Mouse (Mus musculus): ENCODE measurements at regions not wholly inside any gene's neighbourhood (a gene's known extent, or its start where the extent isn't known, plus 50 kb on each side); places are given as distances from the start of the nearest gene placed in this dataset.

DNA sequence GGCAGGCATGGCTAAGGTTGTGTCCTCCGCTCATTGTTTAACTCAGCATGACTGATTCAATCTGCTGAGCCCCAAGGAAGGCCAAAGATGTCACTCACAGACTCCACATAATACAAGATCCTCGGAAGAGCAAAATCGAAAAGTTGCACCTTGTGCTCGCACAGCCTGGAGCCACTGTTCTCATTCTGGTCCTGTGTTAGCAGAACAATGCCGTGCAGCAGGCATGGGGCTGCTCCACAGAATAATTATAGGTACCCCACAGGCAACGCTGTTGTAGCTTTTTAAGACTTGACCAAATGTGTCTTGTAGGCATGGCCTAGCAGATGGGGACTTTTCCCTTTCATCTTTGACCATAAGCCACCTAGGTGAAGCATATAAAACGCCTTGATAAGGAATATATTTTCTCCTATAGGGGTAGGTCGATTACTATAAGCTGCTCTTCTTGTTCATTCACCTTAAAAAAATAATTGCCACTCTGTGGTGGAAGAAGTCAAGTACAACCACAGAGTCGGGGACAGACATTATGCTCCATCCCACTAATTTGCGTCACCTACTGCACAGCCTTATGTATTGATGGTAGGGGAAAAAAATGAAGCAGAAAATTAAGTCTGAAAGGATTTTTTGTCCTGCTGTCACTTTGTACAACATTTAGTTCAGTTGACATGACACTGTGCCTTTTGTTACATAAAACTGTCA lies 529.8 kb upstream of the Itga1 start:
- DNase-seq (ENCODE audit: low spot score): no peak
- Histone ChIP-seq H3K27me3 (replicated peaks; ENCODE audit: insufficient read depth, low read length) (no peaks in the 10 kb centered on the region), H3K36me3 (ENCODE audit: insufficient read depth, low read length) (no peaks in the 10 kb centered on the region), H3K9me3 (ENCODE audit: low read length) (no peaks in the 10 kb centered on the region), H3K4me1 (ENCODE audit: insufficient read depth, low read depth, low read length) (no peaks in the 10 kb centered on the region), H3K4me2 (replicated peaks; ENCODE audit: low read depth, low read length) (no peak overlapping the region), H3K27ac (ENCODE audit: low read length) (no peak overlapping the region), H3K4me3 (ENCODE audit: low read depth, low read length) (no peak overlapping the region), H3K9ac (replicated peaks; ENCODE audit: low read depth) (no peak overlapping the region)
- 82% methylated on average over 10 of the region's 10 CpGs for WGBS
- no peak for ATAC-seq
- TF ChIP-seq CTCF (IDR thresholded peaks at IDR 0.05) (no peak), EP300 (IDR thresholded peaks at IDR 0.05) (no peak)

DNA sequence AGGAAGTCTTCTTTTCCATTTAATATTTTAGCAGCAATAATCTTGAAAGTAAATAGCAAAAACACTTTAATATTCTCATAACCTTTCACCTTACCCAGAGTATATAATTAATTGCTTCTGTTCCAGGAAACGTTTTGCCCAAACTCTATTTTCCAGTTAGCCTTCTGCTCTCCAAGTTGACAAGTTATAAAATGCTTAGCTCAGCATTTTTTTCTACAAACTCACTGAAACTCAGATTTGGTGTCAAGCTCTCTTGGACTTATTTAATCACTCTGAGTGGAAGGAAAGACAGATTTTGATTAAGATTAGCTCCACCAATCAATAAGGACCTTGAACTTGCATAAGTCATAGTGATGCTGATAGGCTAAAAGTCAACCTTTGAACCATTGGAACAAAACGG lies 528.8 kb upstream of the Itga1 start:
- ATAC-seq: no peak
- no peak for DNase-seq (ENCODE audit: low spot score)
- TF ChIP-seq CTCF (IDR thresholded peaks at IDR 0.05) (no peak), EP300 (IDR thresholded peaks at IDR 0.05) (no peak)
- no peak overlapping the region for H3K27ac ChIP-seq (ENCODE audit: low read length)
- H3K9me3 ChIP-seq (ENCODE audit: low read length): no peaks in the 10 kb centered on the region
- no peak overlapping the region for H3K4me2 ChIP-seq (replicated peaks; ENCODE audit: low read depth, low read length)
- no peaks in the 10 kb centered on the region for H3K27me3 ChIP-seq (replicated peaks; ENCODE audit: insufficient read depth, low read length)
- no peak overlapping the region for H3K4me3 ChIP-seq (ENCODE audit: low read depth, low read length)
- H3K4me1 ChIP-seq (ENCODE audit: insufficient read depth, low read depth, low read length): no peaks in the 10 kb centered on the region
- H3K9ac ChIP-seq (replicated peaks; ENCODE audit: low read depth): no peak overlapping the region
- WGBS: 65% methylated on average over 2 of the region's 2 CpGs
- no peaks in the 10 kb centered on the region for H3K36me3 ChIP-seq (ENCODE audit: insufficient read depth, low read length)

DNA sequence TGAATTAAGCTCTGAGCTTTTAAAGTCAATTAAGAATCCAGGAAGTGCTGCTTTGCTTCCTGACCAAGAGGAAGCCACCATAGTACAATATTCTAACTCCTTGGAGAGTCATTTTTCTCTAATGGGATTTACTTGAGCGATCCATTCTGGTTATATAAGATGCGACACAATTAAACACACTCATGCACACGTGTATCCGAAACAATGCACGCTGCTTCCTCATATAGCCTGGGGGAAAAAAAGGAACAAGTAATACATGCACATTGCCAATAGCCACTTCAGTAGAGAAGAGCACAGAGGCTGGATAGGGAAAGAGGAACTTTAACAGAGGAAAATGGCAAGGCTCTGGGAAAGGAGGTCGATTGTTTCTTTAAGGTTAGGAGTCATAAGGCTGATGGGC lies 511.4 kb upstream of the Itga1 start:
- no peak overlapping the region for H3K4me3 ChIP-seq (ENCODE audit: low read depth, low read length)
- TF ChIP-seq EP300 (IDR thresholded peaks at IDR 0.05) (no peak), CTCF (IDR thresholded peaks at IDR 0.05) (no peak)
- no peaks in the 10 kb centered on the region for H3K36me3 ChIP-seq (ENCODE audit: insufficient read depth, low read length)
- no peak for DNase-seq (ENCODE audit: low spot score)
- H3K9ac ChIP-seq (replicated peaks; ENCODE audit: low read depth): no peak overlapping the region
- no peaks in the 10 kb centered on the region for H3K4me1 ChIP-seq (ENCODE audit: insufficient read depth, low read depth, low read length)
- no peak overlapping the region for H3K4me2 ChIP-seq (replicated peaks; ENCODE audit: low read depth, low read length)
- no peak for ATAC-seq
- H3K27me3 ChIP-seq (replicated peaks; ENCODE audit: insufficient read depth, low read length): no peaks in the 10 kb centered on the region
- H3K9me3 ChIP-seq (ENCODE audit: low read length): no peaks in the 10 kb centered on the region
- H3K27ac ChIP-seq (ENCODE audit: low read length): no peak overlapping the region
- WGBS: 76% methylated on average over 6 of the region's 6 CpGs

DNA sequence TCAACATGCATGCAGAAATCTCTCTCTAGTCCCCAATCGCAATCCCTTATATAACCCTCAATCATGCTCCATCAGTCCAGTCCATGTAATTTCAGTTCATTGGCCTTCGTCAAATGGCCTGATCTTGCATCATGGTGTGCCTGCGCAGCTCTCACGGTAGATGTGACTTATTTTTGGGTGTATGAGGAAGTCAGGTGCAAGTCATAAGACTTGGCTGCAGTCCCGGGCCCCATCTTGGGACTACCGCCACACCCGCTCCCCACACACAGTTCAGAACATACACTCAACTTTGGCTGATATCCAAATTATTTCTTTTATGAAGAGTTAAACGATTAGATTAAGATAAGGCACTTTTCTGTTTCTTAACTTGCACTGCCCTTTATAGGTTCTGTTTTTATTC lies 504.7 kb upstream of the Itga1 start:
- Histone ChIP-seq H3K9me3 (ENCODE audit: low read length) (no peaks in the 10 kb centered on the region), H3K9ac (replicated peaks; ENCODE audit: low read depth) (no peak overlapping the region), H3K36me3 (ENCODE audit: insufficient read depth, low read length) (no peaks in the 10 kb centered on the region), H3K4me3 (ENCODE audit: low read depth, low read length) (no peak overlapping the region), H3K4me1 (ENCODE audit: insufficient read depth, low read depth, low read length) (no peaks in the 10 kb centered on the region), H3K27ac (ENCODE audit: low read length) (no peak overlapping the region), H3K27me3 (replicated peaks; ENCODE audit: insufficient read depth, low read length) (no peaks in the 10 kb centered on the region), H3K4me2 (replicated peaks; ENCODE audit: low read depth, low read length) (no peak overlapping the region)
- 70% methylated on average over 8 of the region's 8 CpGs for WGBS
- TF ChIP-seq EP300 (IDR thresholded peaks at IDR 0.05) (no peak), CTCF (IDR thresholded peaks at IDR 0.05) (no peak)
- DNase-seq (ENCODE audit: low spot score): no peak
- no peak for ATAC-seq

DNA sequence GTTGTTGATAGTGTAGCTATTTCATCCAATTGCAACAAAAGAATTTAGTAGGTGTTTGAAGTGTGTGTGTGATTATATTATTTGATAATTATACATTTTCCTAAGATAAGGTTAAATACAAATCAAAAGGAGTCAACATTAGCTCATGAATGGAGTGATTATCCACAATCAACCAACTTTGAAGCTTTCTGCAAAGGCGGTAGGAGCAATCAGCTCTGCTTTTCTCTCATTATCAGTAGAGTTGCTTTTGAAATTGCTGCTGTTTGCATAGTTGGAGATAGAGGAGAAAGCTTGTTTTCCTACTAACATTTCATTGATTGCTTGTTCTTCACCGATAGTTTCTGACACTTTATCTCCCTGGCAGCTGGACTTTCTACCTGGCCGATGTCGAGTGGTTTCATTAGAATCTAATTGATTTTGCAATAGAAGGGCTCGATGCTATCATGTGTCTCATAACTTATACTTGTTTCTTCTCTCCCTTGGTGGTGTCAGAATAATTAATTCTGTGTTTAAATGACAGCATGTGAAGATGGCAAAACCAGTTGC lies 493.4 kb upstream of the Itga1 start:
- no peaks in the 10 kb centered on the region for H3K27me3 ChIP-seq (replicated peaks; ENCODE audit: insufficient read depth, low read length)
- H3K27ac ChIP-seq (ENCODE audit: low read length): no peak overlapping the region
- WGBS: 47% methylated on average over 5 of the region's 5 CpGs
- no peak for DNase-seq (ENCODE audit: low spot score)
- H3K4me3 ChIP-seq (ENCODE audit: low read depth, low read length): no peak overlapping the region
- H3K9ac ChIP-seq (replicated peaks; ENCODE audit: low read depth): no peak overlapping the region
- no peak overlapping the region for H3K4me2 ChIP-seq (replicated peaks; ENCODE audit: low read depth, low read length)
- H3K9me3 ChIP-seq (ENCODE audit: low read length): no peaks in the 10 kb centered on the region
- no peaks in the 10 kb centered on the region for H3K36me3 ChIP-seq (ENCODE audit: insufficient read depth, low read length)
- TF ChIP-seq EP300 (IDR thresholded peaks at IDR 0.05) (no peak), CTCF (IDR thresholded peaks at IDR 0.05) (no peak)
- no peaks in the 10 kb centered on the region for H3K4me1 ChIP-seq (ENCODE audit: insufficient read depth, low read depth, low read length)
- ATAC-seq: no peak

DNA sequence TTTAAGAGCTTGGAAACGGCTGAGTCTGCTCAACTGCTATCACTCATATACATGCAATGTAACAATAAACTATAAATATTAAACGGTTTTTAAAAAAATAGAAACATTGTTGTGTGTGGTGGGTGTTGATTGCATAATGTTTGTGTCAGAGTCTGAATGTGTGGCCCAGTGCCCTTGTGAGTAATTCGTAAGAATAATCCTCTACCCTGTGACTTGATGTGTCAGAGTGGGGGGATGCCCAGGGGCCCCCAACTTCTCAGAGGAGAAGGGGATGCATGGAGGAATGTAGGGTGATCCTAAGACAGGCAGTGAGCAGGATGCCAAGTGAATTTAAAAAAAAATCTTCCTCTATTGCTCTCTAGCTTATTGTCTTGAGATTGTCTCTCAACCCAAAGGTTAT lies 474.2 kb upstream of the Itga1 start:
- WGBS: 72% methylated on average over 3 of the region's 3 CpGs
- no peak for ATAC-seq
- no peak for TF ChIP-seq EP300 (IDR thresholded peaks at IDR 0.05)
- TF ChIP-seq CTCF (IDR thresholded peaks at IDR 0.05): no peak

More for the DNA sequence above, 474.2 kb upstream of the Itga1 start:
- DNase-seq (ENCODE audit: low spot score): no peak
- Histone ChIP-seq H3K36me3 (ENCODE audit: insufficient read depth, low read length) (no peaks in the 10 kb centered on the region), H3K27me3 (replicated peaks; ENCODE audit: insufficient read depth, low read length) (no peaks in the 10 kb centered on the region), H3K27ac (ENCODE audit: low read length) (no peak overlapping the region), H3K4me1 (ENCODE audit: insufficient read depth, low read depth, low read length) (no peaks in the 10 kb centered on the region), H3K4me3 (ENCODE audit: low read depth, low read length) (no peak overlapping the region), H3K9ac (replicated peaks; ENCODE audit: low read depth) (no peak overlapping the region), H3K4me2 (replicated peaks; ENCODE audit: low read depth, low read length) (no peak overlapping the region), H3K9me3 (ENCODE audit: low read length) (no peaks in the 10 kb centered on the region)
